Mouse (Mus musculus): ENCODE measurements around the gene Tex14.

DNA sequence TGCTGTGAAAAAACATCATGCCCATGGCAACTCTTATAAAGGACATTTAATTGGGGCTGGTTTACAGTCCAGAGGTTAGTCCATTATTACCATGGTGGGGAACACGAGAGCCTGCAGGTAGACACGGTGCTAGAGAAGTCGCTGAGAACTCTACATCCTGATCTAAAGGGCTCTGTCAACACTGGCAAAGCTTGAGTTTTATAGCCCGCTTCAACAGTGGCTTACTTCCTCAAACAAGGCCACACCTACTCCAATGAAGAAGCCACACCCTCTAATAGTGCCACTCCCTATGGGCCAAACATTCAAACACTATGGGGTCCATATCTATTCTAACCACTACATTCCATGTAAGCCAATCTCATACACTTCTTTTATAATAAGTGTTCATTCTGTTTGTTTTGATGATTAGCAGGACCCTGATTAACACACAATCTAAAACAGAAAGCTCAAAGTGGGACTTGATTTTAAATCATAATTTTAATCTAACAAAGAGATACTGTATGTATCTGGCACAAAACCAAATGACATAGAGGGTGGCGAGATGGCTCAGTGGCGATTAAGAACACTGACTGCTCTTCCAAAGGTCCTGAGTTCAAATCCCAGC lies 61.2 kb downstream of the Tex14 start:
- TF ChIP-seq CTCF (IDR thresholded peaks at IDR 0.05; ENCODE audit: borderline replicate concordance, extremely low read depth, insufficient read depth, insufficient read length) (no peak), POLR2A (IDR thresholded peaks at IDR 0.05; ENCODE audit: borderline replicate concordance, extremely low read depth, insufficient read depth, insufficient read length, poor library complexity, severe bottlenecking) (no peak)
